Mouse (Mus musculus) hindbrain, postnatal 0 days (tissue): Measurements from ENCODE around the gene Angptl6. TPM values are rescaled to one million over a fixed set of nuclear protein-coding genes. Genes with fewer than 3 reads are reported as not detected.

ENCODE experiments used
- ATAC-seq: fragments of 200-750 bp; cut with Nextera tagmentation; 2 replicates; pipeline ENCODE4 v1.8.0; 2017; ENCODE audit warnings: mild to moderate bottlenecking, moderate TSS enrichment, moderate library complexity
- DNase-seq: peaks from one replicate; pipeline ENCODE4 v3.0.0-alpha.2; 2015; ENCODE audit warnings: low spot score
- H3K27ac ChIP-seq: fragments of 300-500 bp; sonication (generic); 2 replicates; pipeline ENCODE4 v1.5.1; 2014; ENCODE audit warnings: mild to moderate bottlenecking
- H3K27me3 ChIP-seq: fragments of 300-500 bp; sonication (generic); 2 replicates; pipeline ENCODE4 v1.6.1; 2014; ENCODE audit warnings: low read length, mixed read lengths; ENCODE audit not compliant: insufficient read depth
- H3K36me3 ChIP-seq: fragments of 300-500 bp; sonication (generic); 2 replicates; pipeline ENCODE4 v1.6.1; 2014; ENCODE audit warnings: low read length, mixed read lengths; ENCODE audit not compliant: insufficient read depth
- H3K4me1 ChIP-seq: fragments of 300-500 bp; sonication (generic); 2 replicates; pipeline ENCODE4 v1.6.1; 2014; ENCODE audit warnings: antibody characterized with exemption, low read length, mixed read lengths; ENCODE audit not compliant: insufficient read depth
- H3K4me2 ChIP-seq: fragments of 300-500 bp; sonication (generic); 2 replicates; pipeline ENCODE4 v1.6.1; 2014; ENCODE audit warnings: low read depth, mild to moderate bottlenecking, low read length, moderate library complexity, mixed read lengths
- H3K4me3 ChIP-seq: fragments of 300-500 bp; sonication (generic); 2 replicates; pipeline ENCODE4 v1.5.1; 2014; ENCODE audit warnings: low read length
- H3K9ac ChIP-seq: fragments of 300-500 bp; sonication (generic); replicated peaks from 2 replicates; pipeline ENCODE4 v1.6.1; 2014; ENCODE audit warnings: mild to moderate bottlenecking, low read length, moderate library complexity, mixed read lengths
- H3K9me3 ChIP-seq: fragments of 300-500 bp; sonication (generic); 2 replicates; pipeline ENCODE4 v1.6.1; 2016; ENCODE audit warnings: low read length, mixed read lengths
- CTCF ChIP-seq: IDR thresholded peaks from 2 replicates; pipeline ENCODE4 v1.5.1; 2016; ENCODE audit warnings: antibody characterized with exemption, control low read depth, low read depth
- WGBS: fragments of 180-500 bp; shearing (Covaris S2); extraction: QIAGEN DNeasy Blood & Tissue Kit; methylation state at CpG from one replicate; pipeline ENCODE4 v1.1.7; 2014; 5-methylcytosine and 5-hydroxymethylcytosine counted together
- polyA plus RNA-seq: library from polyadenylated mRNA; unstranded; fragments of >200 nt; fragmentation: Nextera tagmentation; extraction: Ambion mirVana; gene quantifications from 2 replicates; pipeline ENCODE4 v1.2.1, GENCODE M21; 2015
- total RNA-seq: library from RNA; depleted of rRNA; stranded (reverse); fragments of >200 nt; gene quantifications from 2 replicates; pipeline ENCODE4 v1.2.3, GENCODE M21; 2014

Angptl6 gene
- total and polyA plus RNA-seq, 2 experiments from 2014 or later = 11.1 to 12.1 TPM

GRCm38 (mm10) chr9:20866879-20867278 is 12.6 kb downstream of the Angptl6 start:
- DNase-seq = no peak
- WGBS = 59% methylated on average over 3 of the region's 3 CpGs
- no peak overlapping the region for H3K27ac ChIP-seq

DNA sequence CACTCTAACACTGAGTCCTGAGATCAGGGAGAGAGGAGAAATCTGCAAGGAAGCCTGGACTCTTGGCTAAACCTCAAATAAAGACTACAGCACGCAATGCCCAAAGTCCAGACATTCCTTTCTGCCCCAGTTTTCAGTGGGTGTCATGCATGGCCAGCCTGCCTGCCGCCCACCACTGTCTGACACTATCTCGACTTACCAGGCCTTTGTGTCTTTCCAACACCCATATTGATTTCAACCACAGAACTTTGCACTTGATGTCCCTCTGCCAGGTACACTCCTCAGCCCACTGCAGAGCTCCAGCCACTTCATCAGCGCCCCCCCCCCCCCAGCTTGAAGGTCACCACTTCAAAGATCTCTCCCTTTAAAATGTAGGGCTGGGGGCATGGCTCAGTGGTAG is 17.3 kb downstream of the Angptl6 start:
- WGBS = 65% methylated on average over 4 of the region's 4 CpGs
- DNase-seq = no peak
- H3K36me3 ChIP-seq = no peaks in the 10 kb centered on the region
- no peak for ATAC-seq
- H3K27ac ChIP-seq = no peak overlapping the region
- no peaks in the 10 kb centered on the region for H3K4me1 ChIP-seq
- no peaks in the 10 kb centered on the region for H3K9me3 ChIP-seq
- H3K4me2 ChIP-seq = no peak overlapping the region
- no peak overlapping the region for H3K4me3 ChIP-seq
- TF ChIP-seq CTCF = no peak
- H3K27me3 ChIP-seq = no peaks in the 10 kb centered on the region
- no peak overlapping the region for H3K9ac ChIP-seq

More at GRCm38 (mm10) chr9:20866879-20867278, 12.6 kb downstream of the Angptl6 start:
- no peaks in the 10 kb centered on the region for H3K36me3 ChIP-seq
- no peak overlapping the region for H3K4me3 ChIP-seq
- no peak overlapping the region for H3K4me2 ChIP-seq
- no peaks in the 10 kb centered on the region for H3K27me3 ChIP-seq
- no peaks in the 10 kb centered on the region for H3K4me1 ChIP-seq
- no peaks in the 10 kb centered on the region for H3K9me3 ChIP-seq
- H3K9ac ChIP-seq = no peak overlapping the region
- ATAC-seq = no peak
- no peak for TF ChIP-seq CTCF

GRCm38 (mm10) chr9:20861821-20862220 is 17.7 kb downstream of the Angptl6 start:
- Histone ChIP-seq H3K27me3 (no peaks in the 10 kb centered on the region), H3K27ac (no peak overlapping the region), H3K9me3 (no peaks in the 10 kb centered on the region), H3K36me3 (no peaks in the 10 kb centered on the region), H3K4me3 (no peak overlapping the region), H3K4me1 (no peaks in the 10 kb centered on the region), H3K4me2 (no peak overlapping the region), H3K9ac (no peak overlapping the region)
- TF ChIP-seq CTCF = peak; percentile 66
- ATAC-seq (0 out of 2 replicates have a peak, but pooled peaks have one; percentile 10), DNase-seq (peak; percentile 70)
- 9% methylated on average over 4 of the region's 4 CpGs for WGBS

DNA sequence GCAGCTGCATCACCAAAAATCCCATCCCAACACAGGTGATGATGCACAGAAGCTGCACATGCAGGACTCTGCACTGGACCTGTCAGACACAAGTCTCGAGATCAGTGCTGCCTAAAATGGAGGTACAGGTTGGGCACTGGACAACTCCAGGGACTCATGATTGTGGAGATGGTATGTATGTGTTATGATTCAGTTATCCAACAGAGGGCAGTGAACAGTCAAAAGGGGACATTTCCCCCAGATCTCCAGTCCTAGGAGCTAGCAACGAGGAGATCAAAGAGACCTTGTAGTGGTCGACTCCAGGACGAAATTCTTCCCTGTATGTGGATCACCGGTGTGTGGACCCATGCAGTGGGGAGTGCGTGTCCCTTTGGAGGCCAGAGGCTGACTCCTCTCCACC is 19.6 kb downstream of the Angptl6 start:
- no peak overlapping the region for H3K4me3 ChIP-seq
- H3K9ac ChIP-seq = no peak overlapping the region
- DNase-seq = no peak
- H3K9me3 ChIP-seq = no peaks in the 10 kb centered on the region
- no peaks in the 10 kb centered on the region for H3K36me3 ChIP-seq
- no peaks in the 10 kb centered on the region for H3K4me1 ChIP-seq
- no peaks in the 10 kb centered on the region for H3K27me3 ChIP-seq
- no peak overlapping the region for H3K4me2 ChIP-seq
- no peak for ATAC-seq
- 41% methylated on average over 6 of the region's 6 CpGs for WGBS
- no peak for TF ChIP-seq CTCF
- H3K27ac ChIP-seq = no peak overlapping the region

- H3K36me3 ChIP-seq = no peaks in the 10 kb centered on the region
- no peak overlapping the region for H3K27ac ChIP-seq
- H3K4me1 ChIP-seq = no peaks in the 10 kb centered on the region
- no peak overlapping the region for H3K4me2 ChIP-seq
- WGBS = 12% methylated on average over 6 of the region's 6 CpGs
- no peaks in the 10 kb centered on the region for H3K27me3 ChIP-seq
- DNase-seq (peak; percentile 23), ATAC-seq (no peak)
- H3K9me3 ChIP-seq = no peaks in the 10 kb centered on the region
- no peak overlapping the region for H3K4me3 ChIP-seq
- no peak overlapping the region for H3K9ac ChIP-seq
- no peak for TF ChIP-seq CTCF
Measured at GRCm38 (mm10) chr9:20857131-20857530, 22.4 kb downstream of the Angptl6 start.

- Histone ChIP-seq H3K27me3 (no peaks in the 10 kb centered on the region), H3K27ac (no peak overlapping the region), H3K4me3 (no peak overlapping the region), H3K9ac (no peak overlapping the region), H3K4me1 (no peaks in the 10 kb centered on the region), H3K36me3 (no peaks in the 10 kb centered on the region), H3K9me3 (no peaks in the 10 kb centered on the region), H3K4me2 (no peak overlapping the region)
- no peak for TF ChIP-seq CTCF
- 85% methylated on average over 2 of the region's 2 CpGs for WGBS
- DNase-seq (no peak), ATAC-seq (no peak)
Measured at GRCm38 (mm10) chr9:20850179-20850578, 29.3 kb downstream of the Angptl6 start.

DNA sequence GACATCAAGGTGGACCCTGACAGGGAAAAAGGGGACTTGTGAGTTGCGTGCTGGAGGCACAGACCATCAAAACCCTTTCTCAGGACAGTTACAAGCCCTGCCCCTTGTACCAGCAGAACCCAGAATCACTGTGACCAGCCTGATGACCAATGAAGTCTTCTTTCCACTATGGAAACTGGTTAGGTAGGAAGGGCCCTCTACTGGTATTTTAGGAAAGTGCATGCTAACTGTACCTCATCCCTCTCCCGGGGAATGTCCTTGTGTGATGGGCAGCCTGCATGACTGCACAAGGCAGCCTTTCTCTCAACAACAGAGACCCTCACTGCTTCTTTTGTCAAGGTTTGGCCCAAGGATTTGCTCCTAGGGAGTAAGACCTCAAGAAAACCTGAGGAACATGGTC is 36.9 kb downstream of the Angptl6 start:
- peak; percentile 68 for DNase-seq
- H3K4me3 ChIP-seq = no peak overlapping the region
- H3K4me1 ChIP-seq = no peaks in the 10 kb centered on the region
- no peaks in the 10 kb centered on the region for H3K27me3 ChIP-seq
- no peaks in the 10 kb centered on the region for H3K36me3 ChIP-seq
- H3K9me3 ChIP-seq = no peaks in the 10 kb centered on the region
- no peak overlapping the region for H3K4me2 ChIP-seq
- H3K9ac ChIP-seq = no peak overlapping the region
- 25% methylated on average over 2 of the region's 2 CpGs for WGBS
- no peak overlapping the region for H3K27ac ChIP-seq
- peak; percentile 79 for TF ChIP-seq CTCF
- peak; percentile 74 for ATAC-seq
